In genomic region chr9:110667219-110667836, GRCm38 (mm10) we compare ENCODE assay signal across 17 mouse cellular contexts. TPM values are rescaled to one million over a fixed set of nuclear protein-coding genes. Genes with fewer than 3 reads are reported as not detected.
DNase-seq lines count a peak whose midpoint lies in the region; ATAC-seq and TF ChIP-seq lines count a peak whose summit lies in the region.
"Had no signal": no experiment of that assay in that cellular context is flagged by ENCODE, and none has a peak within 500 bp of the region (broad histone marks: within the 10 kb centered on the region; RNA-seq: fewer than 3 reads in every experiment).

No protein-coding gene starts in this region.

- no peak for ATAC-seq in heart, postnatal 0 days (ENCODE audit: insufficient read depth, low read depth)
- peak; percentile 31 for ATAC-seq in G1E (ENCODE audit: extremely low read depth, insufficient number of reproducible peaks, low FRiP score, poor library complexity, severe bottlenecking)
- ATAC-seq: forebrain, postnatal 0 days had no signal

- peak overlapping the region; percentile 77; the same call in 1 of the 2 replicates for H3K27ac ChIP-seq in heart, postnatal 0 days (ENCODE audit: low read depth)
- H3K27ac ChIP-seq in macrophage, result peak overlapping the region; percentile 73
- H3K27ac ChIP-seq: hindbrain, embryonic 15.5 days had no signal

- no peaks in the 10 kb centered on the region for H3K36me3 ChIP-seq in heart, postnatal 0 days (replicated peaks; ENCODE audit: control insufficient read depth, insufficient read depth, low read length)
- peaks cover 43% of the 10 kb centered on the region for H3K36me3 ChIP-seq in G1E (replicated peaks)
- no peaks in the 10 kb centered on the region for H3K36me3 ChIP-seq in macrophage (ENCODE audit: inconsistent target)
- H3K36me3 ChIP-seq: hindbrain, embryonic 15.5 days had no signal

- H3K9me3 ChIP-seq in heart, postnatal 0 days (replicated peaks; ENCODE audit: control insufficient read depth, low read length), result no peaks in the 10 kb centered on the region
- no peaks in the 10 kb centered on the region for H3K9me3 ChIP-seq in G1E (replicated peaks)
- H3K9me3 ChIP-seq: hindbrain, embryonic 15.5 days had no signal

- H3K4me3 ChIP-seq in heart, postnatal 0 days (ENCODE audit: low read depth, low read length), result no peak overlapping the region
- H3K4me3 ChIP-seq in G1E (ENCODE audit: low read depth, low read length) (peak overlapping the region; percentile 6; the same call in 1 of the 2 replicates), macrophage (ENCODE audit: inconsistent target) (no peak overlapping the region)
- H3K4me3 ChIP-seq: hindbrain, embryonic 15.5 days had no signal

- WGBS in heart, postnatal 0 days, result 29% methylated on average over 4 of the region's 4 CpGs
- 14% methylated on average over 4 of the region's 4 CpGs for WGBS in macrophage (ENCODE audit: missing documents)

- H3K4me2 ChIP-seq in heart, postnatal 0 days (ENCODE audit: low read depth, low read length), result peak overlapping the region; percentile 3; the same call in 1 of the 2 replicates
- H3K4me2 ChIP-seq: hindbrain, embryonic 15.5 days had no signal

- H3K79me2 ChIP-seq in macrophage (ENCODE audit: inconsistent target), result peaks cover 100% of the 10 kb centered on the region

- no peaks in the 10 kb centered on the region for H3K27me3 ChIP-seq in heart, postnatal 0 days (ENCODE audit: control insufficient read depth, insufficient read depth, low read length)
- no peaks in the 10 kb centered on the region for H3K27me3 ChIP-seq in G1E (ENCODE audit: insufficient read depth, low read length)
- H3K27me3 ChIP-seq: CH12.LX; hindbrain, embryonic 15.5 days had no signal

- H3K4me1 ChIP-seq in heart, postnatal 0 days (ENCODE audit: control insufficient read depth, insufficient read depth), result peaks cover 71% of the 10 kb centered on the region
- peaks cover 87% of the 10 kb centered on the region for H3K4me1 ChIP-seq in G1E (ENCODE audit: insufficient read depth, low read depth, low read length)

- intact Hi-C loops in heart, postnatal 14 days (cut with DNase I), result no loop called here

- H3K9ac ChIP-seq in heart, postnatal 0 days (replicated peaks; ENCODE audit: low read depth, low read length), result no peak overlapping the region
- H3K9ac ChIP-seq: forebrain, postnatal 0 days; hindbrain, embryonic 15.5 days had no signal

- no peak for TF ChIP-seq CTCF in heart, postnatal 0 days (IDR thresholded peaks at IDR 0.05; ENCODE audit: low read depth)
- no peak for TF ChIP-seq CTCF in G1E (IDR thresholded peaks at IDR 0.05; ENCODE audit: low read depth, low read length)

- no peak for TF ChIP-seq EP300 in heart, postnatal 0 days (IDR thresholded peaks at IDR 0.05; ENCODE audit: low read depth)

- DNase-seq in heart, postnatal 0 days (ENCODE audit: low spot score), result no peak
- no peak for DNase-seq in heart, postnatal 14 days
- peak; percentile 35 for DNase-seq in G1E (ENCODE audit: low spot score)
- peak; percentile 37 for DNase-seq in MN1 (ENCODE audit: low spot score)
- DNase-seq in adipocyte (ENCODE audit: low spot score), result no peak
- DNase-seq in cerebellum, postnatal 10 days, result no peak
- DNase-seq: adrenal gland, adult 2 months; cerebellum, adult 9-11 months; forebrain, postnatal 0 days; gastrocnemius, postnatal 14 days; kidney, adult 8-10 months; lung, adult 18-20 months; retina, postnatal 1 day; spleen, adult 18-20 months had no signal

RNA-seq across cellular contexts. Expression of gene Ccdc12, which starts 11.0 kb away (rescaled TPM):
- 52.9 and 95.9 TPM in 2 replicates for total RNA-seq in heart, postnatal 0 days (2014; rRNA removed; ENCODE audit: low replicate concordance)
- 134 and 143 TPM in 2 replicates for polyA plus RNA-seq in heart, postnatal 0 days (2015; fragmentation: Nextera tagmentation; extraction: Ambion mirVana)
- total RNA-seq in heart, postnatal 14 days (2021), result 10 to 100 TPM; 65.4 to 68.1 TPM
- total RNA-seq in G1E (2014; fragmentation: Nextera tagmentation) (36.2 TPM in 2 replicates), G1E (2017) (202 and 222 TPM in 2 replicates)
- polyA plus RNA-seq in G1E (2012) (331 and 365 TPM in 2 replicates), macrophage (2018) (80.9 to 152 TPM (median 147 TPM) in 3 replicates)
- total RNA-seq in macrophage (2018; cell fraction: chromatin; rRNA removed), result 100 to 1,000 TPM in 17 of 26 experiments, 10 to 100 TPM in 9; 46.5 to 229 (median 117) TPM
- 100 to 1,000 TPM; 104 to 201 (median 145) TPM for total RNA-seq in macrophage (2018; cell fraction: cytosol; rRNA removed)
- 100 to 1,000 TPM in 17 of 26 experiments, 10 to 100 TPM in 9; 43.2 to 258 (median 124) TPM for total RNA-seq in macrophage (2018; cell fraction: nucleus; rRNA removed)

RNA-seq across cellular contexts. Expression of gene Nbeal2, which starts 13.4 kb away (rescaled TPM):
- total RNA-seq in heart, postnatal 0 days (2014; rRNA removed; ENCODE audit: low replicate concordance), result 11.5 and 12.9 TPM in 2 replicates
- polyA plus RNA-seq in heart, postnatal 0 days (2015; fragmentation: Nextera tagmentation; extraction: Ambion mirVana), result 1.2 and 1.6 TPM in 2 replicates
- total RNA-seq in heart, postnatal 14 days (2021), result 10 to 100 TPM; 10.4 to 12.0 TPM
- 26.1 and 37.4 TPM in 2 replicates for total RNA-seq in G1E (2014; fragmentation: Nextera tagmentation)
- 28.1 and 32.5 TPM in 2 replicates for total RNA-seq in G1E (2017)
- 56.7 and 64.7 TPM in 2 replicates for polyA plus RNA-seq in G1E (2012)
- 100 to 1,000 TPM in 12 of 26 experiments, 10 to 100 TPM in 13, 1 to 10 TPM in 1; 6.2 to 170 (median 78.6) TPM for total RNA-seq in macrophage (2018; cell fraction: chromatin; rRNA removed)
- 10 to 100 TPM in 22 of 26 experiments, 1 to 10 TPM in 4; 7.3 to 21.7 (median 15.4) TPM for total RNA-seq in macrophage (2018; cell fraction: cytosol; rRNA removed)
- total RNA-seq in macrophage (2018; cell fraction: nucleus; rRNA removed), result 10 to 100 TPM in 23 of 26 experiments, 1 to 10 TPM in 3; 6.0 to 71.7 (median 37.9) TPM
- polyA plus RNA-seq in macrophage (2018), result 8.6 to 16.6 TPM (median 14.0 TPM) in 3 replicates

RNA-seq across cellular contexts. Expression of gene Nradd, which starts 43.1 kb away (rescaled TPM):
- 7.9 and 22.8 TPM in 2 replicates for total RNA-seq in heart, postnatal 0 days (2014; rRNA removed; ENCODE audit: low replicate concordance)
- polyA plus RNA-seq in heart, postnatal 0 days (2015; fragmentation: Nextera tagmentation; extraction: Ambion mirVana), result 10.4 and 11.5 TPM in 2 replicates
- 1 to 10 TPM; 1.1 to 1.2 TPM for total RNA-seq in heart, postnatal 14 days (2021)
- total RNA-seq in G1E (2014; fragmentation: Nextera tagmentation) (1.3 TPM in 1 of 2 replicates, not detected in the other), G1E (2017) (5.8 and 7.3 TPM in 2 replicates)
- polyA plus RNA-seq in G1E (2012) (1.8 and 2.2 TPM in 2 replicates), macrophage (2018) (0.95 to 4.3 TPM (median 2.3 TPM) in 3 replicates)
- 1 to 10 TPM in 20 of 26 experiments, not detected in 6; 1.3 to 8.1 (median 3.5) TPM for total RNA-seq in macrophage (2018; cell fraction: chromatin; rRNA removed)
- 1 to 10 TPM in 25 of 26 experiments, under 1 TPM in 1; 0.95 to 2.8 (median 1.6) TPM for total RNA-seq in macrophage (2018; cell fraction: cytosol; rRNA removed)
- 1 to 10 TPM in 23 of 26 experiments, under 1 TPM in 2, not detected in 1; 0.67 to 7.7 (median 1.9) TPM for total RNA-seq in macrophage (2018; cell fraction: nucleus; rRNA removed)

Comparison
In these comparisons a context has a peak if more than half of its experiments do, and no peak if none do; other contexts are left out.
1. DNase-seq: peak in G1E (single experiment) and MN1 (single experiment); none in heart, postnatal 0 days (single experiment), heart, postnatal 14 days (0 of 2), adipocyte (single experiment) and cerebellum, postnatal 10 days (0 of 2).